Mouse (Mus musculus) midbrain, embryonic 10.5 days (tissue): ENCODE measurements at regions not wholly inside any gene's neighbourhood (a gene's known extent, or its start where the extent isn't known, plus 50 kb on each side); places are given as distances from the start of the nearest gene placed in this dataset.
"Not testable (repeated sequence)": the region's sequence is repeated elsewhere in the genome, so short reads cannot be mapped to it uniquely, and the experiment has no call there.

Experiments used
- DNase-seq: peaks from one replicate; pipeline ENCODE4 v3.0.0-alpha.2; 2017; ENCODE audit warnings: low spot score
- H3K27ac ChIP-seq: fragments of 300-500 bp; sonication (generic); replicated peaks from 2 replicates; pipeline ENCODE4 v1.5.1; 2016; ENCODE audit warnings: mild to moderate bottlenecking
- H3K27me3 ChIP-seq: fragments of 300-500 bp; sonication (generic); 2 replicates; pipeline ENCODE4 v1.6.1; 2016; ENCODE audit warnings: low read depth, mild to moderate bottlenecking; ENCODE audit not compliant: poor library complexity, severe bottlenecking
- H3K36me3 ChIP-seq: fragments of 300-500 bp; sonication (generic); 2 replicates; pipeline ENCODE4 v1.6.1; 2016; ENCODE audit warnings: mild to moderate bottlenecking, moderate library complexity
- H3K4me1 ChIP-seq: fragments of 300-500 bp; sonication (generic); 2 replicates; pipeline ENCODE4 v1.6.1; 2016
- H3K4me3 ChIP-seq: fragments of 300-500 bp; sonication (generic); 2 replicates; pipeline ENCODE4 v1.5.1; 2016; ENCODE audit warnings: mild to moderate bottlenecking, moderate library complexity
- H3K9me3 ChIP-seq: fragments of 300-500 bp; sonication (generic); replicated peaks from 2 replicates; pipeline ENCODE4 v1.6.1; 2016; ENCODE audit warnings: mild to moderate bottlenecking
- WGBS: fragments of 180-500 bp; shearing (Covaris S2); methylation state at CpG from one replicate; pipeline ENCODE4 v1.1.7; 2016; 5-methylcytosine and 5-hydroxymethylcytosine counted together

DNA sequence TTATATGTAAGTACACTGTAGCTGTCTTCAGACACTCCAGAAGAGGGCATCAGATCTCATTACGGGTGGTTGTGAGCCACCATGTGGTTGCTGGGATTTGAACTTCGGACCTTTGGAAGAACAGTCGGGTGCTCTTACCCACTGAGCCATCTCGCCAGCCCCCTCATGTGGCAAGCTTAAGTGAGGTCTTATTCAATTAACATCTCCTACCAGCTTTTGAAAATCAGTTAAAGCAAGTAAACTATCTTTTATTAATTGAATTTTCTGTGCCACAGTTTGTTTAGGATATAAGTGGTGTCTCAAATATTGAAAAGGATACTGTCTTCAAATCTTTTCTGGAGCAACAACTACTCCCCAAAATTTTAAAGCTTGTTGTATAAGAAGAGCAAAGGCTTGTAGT is 138.0 kb upstream of the Ipo5 start:
- not testable (repeated sequence) for DNase-seq, H3K27me3 ChIP-seq, H3K4me1 ChIP-seq, H3K36me3 ChIP-seq, H3K4me3 ChIP-seq, H3K9me3 ChIP-seq, H3K27ac ChIP-seq
- WGBS, result 78% methylated on average over 4 of the region's 4 CpGs

DNA sequence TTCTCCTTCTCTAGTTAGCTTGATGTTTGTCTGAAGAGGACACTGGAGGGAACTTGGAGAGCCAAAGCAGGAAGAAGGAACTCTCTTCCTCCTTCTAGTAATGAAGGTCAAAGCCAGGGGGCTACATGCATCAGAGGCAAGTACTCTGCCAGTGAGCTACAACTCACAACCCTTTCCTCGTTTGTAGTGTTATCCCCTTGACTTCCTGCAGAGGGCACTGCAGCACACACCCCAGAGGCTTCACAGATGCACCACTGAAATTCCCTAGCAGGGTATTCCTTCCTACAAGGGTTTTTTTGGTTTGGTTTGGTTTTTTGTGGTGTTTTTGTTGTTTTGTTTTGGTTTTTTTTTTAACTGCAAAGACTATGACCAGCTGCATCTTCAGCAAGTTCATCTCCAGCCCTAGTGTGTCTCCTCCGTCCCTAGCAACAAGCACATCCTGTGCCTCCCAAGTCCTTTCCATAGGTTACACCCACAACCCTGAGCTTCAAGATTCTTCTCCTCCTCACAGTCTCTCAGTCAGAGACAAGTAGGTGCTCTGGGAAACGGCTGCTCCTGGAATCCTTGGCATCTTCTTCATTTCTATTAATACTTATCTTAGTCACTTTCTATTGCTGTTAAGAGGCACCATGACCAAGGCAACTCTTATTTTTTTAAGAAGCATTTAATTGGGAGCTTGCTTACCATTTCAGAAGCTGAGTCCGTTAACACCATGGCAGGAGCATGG is 119.0 kb upstream of the Ipo5 start:
- no peaks in the 10 kb centered on the region for H3K36me3 ChIP-seq
- H3K4me3 ChIP-seq, result no peak overlapping the region
- H3K4me1 ChIP-seq, result no peaks in the 10 kb centered on the region
- 0 out of 2 replicates have a peak, but pooled peaks cover 3% of the 10 kb centered on the region for H3K9me3 ChIP-seq
- no peak overlapping the region for H3K27ac ChIP-seq
- WGBS, result 86% methylated on average over 4 of the region's 4 CpGs
- DNase-seq, result no peak
- H3K27me3 ChIP-seq, result no peaks in the 10 kb centered on the region

DNA sequence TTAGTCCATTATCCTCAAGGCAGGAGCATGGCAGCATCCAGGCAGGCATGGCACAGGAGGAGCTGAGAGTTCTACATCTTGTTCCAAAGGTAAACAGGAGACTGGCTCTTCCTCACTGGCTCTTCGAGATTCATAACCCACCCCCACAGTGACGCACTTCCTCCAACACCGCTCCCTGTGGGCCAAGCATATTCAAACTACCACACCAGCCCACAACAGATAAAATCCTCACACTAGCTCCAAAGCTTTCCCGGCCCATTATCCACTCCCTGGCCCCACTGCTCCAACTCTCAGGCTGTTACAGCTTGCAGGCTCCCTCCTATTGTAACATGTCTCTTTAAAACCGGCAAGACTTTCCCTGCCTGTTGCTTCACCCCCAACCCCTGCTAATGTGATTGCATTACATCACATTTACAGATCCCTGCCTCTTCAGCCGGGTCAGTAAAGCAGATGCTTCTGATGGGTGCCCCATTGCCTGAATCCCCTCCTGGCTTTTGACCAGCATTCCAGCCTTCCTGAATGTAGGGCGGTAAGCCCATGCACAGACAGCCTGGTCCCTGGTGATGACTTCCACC is 113.0 kb upstream of the Ipo5 start:
- peaks cover 6% of the 10 kb centered on the region for H3K4me1 ChIP-seq
- H3K27ac ChIP-seq, result no peak overlapping the region
- WGBS, result 73% methylated on average over 7 of the region's 7 CpGs
- no peak overlapping the region for H3K4me3 ChIP-seq
- peaks cover 4% of the 10 kb centered on the region; the same call in 1 of the 2 replicates for H3K36me3 ChIP-seq
- no peaks in the 10 kb centered on the region for H3K27me3 ChIP-seq
- no peak for DNase-seq
- H3K9me3 ChIP-seq, result 0 out of 2 replicates have a peak, but pooled peaks cover 3% of the 10 kb centered on the region

DNA sequence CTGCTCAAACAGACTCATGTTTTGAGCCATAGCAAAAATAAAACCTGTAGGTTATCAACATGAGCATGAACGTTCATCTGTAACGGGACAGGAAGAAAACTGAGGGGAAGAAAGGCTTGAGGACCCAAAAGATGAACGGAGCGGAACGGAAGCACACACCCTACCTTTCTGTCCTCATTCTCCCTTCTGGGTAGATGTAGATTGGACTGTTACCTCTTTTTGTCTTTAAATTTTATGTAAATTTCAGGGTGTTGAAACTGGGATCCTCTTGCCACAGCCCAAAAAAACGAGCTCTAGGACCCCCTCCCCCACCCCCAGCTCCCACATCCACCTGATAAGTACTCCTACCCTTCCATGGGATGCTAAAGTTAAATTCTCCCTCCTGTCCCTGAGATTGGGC is 107.8 kb upstream of the Ipo5 start:
- no peak for DNase-seq
- Histone ChIP-seq H3K9me3 (no peaks in the 10 kb centered on the region; the same call in 1 of the 2 replicates), H3K27ac (peak overlapping the region; percentile 84), H3K4me3 (peak overlapping the region; percentile 42), H3K27me3 (peaks cover 7% of the 10 kb centered on the region; the same call in 1 of the 2 replicates), H3K4me1 (peaks cover 40% of the 10 kb centered on the region), H3K36me3 (peaks cover 4% of the 10 kb centered on the region; the same call in 1 of the 2 replicates)
- WGBS, result 30% methylated on average over 6 of the region's 6 CpGs

DNA sequence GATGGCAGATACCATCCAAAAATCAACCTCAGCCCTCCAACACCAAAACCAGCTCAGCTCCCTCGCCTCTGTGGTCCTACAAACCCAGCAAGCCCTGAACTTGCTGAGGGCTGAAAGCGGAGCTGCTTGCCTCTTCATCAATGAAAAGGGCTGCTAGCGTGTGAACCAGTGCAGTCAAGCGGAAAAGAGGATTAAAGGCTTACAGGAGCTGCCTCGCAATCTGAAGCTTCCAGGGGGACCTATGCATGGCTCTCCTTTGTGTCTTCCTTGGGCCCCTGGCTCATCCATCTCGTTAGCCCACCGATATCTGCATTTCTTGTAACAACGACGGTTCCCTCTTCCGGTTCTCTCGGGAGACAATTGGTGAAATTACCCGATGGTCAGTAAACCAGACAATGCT is 107.3 kb upstream of the Ipo5 start:
- no peaks in the 10 kb centered on the region; the same call in 1 of the 2 replicates for H3K9me3 ChIP-seq

DNA sequence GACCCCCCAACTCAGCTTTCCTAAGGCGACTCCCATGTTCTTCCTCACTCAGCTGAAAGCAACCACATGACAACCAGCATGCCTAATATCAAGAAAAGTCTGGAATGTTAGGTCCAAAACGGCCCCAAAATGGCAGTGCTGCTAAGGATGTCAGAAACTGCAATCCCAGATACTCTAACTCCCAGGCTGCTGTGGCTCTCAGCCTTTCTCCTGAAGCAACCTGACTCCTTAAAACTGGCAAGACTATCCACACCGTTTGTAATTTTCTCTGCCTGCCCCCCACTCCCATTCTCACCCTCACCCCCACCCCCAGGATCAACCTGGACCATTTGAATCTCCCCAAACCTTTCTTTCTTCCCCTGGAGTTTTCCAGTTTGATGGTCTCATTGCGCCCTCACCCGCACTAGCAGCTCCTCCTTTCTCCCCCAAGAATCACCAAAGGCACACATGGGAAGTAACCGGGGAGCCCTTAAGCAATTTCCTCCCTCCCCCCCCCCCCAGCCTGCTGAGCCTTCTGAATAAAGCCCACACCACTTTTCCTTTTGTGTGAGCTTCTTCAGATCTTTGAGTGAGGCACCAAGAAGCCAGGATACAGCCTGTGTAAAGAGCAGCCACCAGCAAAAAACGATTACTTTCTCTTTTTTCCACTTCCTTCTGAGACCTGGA is 106.7 kb upstream of the Ipo5 start:
- peaks cover 39% of the 10 kb centered on the region for H3K4me1 ChIP-seq
- no peaks in the 10 kb centered on the region; the same call in 1 of the 2 replicates for H3K9me3 ChIP-seq
- 9% methylated on average over 7 of the region's 7 CpGs for WGBS
- peak overlapping the region; percentile 84 for H3K27ac ChIP-seq
- no peaks in the 10 kb centered on the region for H3K36me3 ChIP-seq
- DNase-seq, result peak; percentile 69
- H3K4me3 ChIP-seq, result peak overlapping the region; percentile 42
- H3K27me3 ChIP-seq, result peaks cover 7% of the 10 kb centered on the region; the same call in 1 of the 2 replicates

More for the DNA sequence above, 107.3 kb upstream of the Ipo5 start:
- H3K36me3 ChIP-seq, result peaks cover 4% of the 10 kb centered on the region; the same call in 1 of the 2 replicates
- peak overlapping the region; percentile 84 for H3K27ac ChIP-seq
- peaks cover 7% of the 10 kb centered on the region; the same call in 1 of the 2 replicates for H3K27me3 ChIP-seq
- WGBS, result 2% methylated on average over 12 of the region's 12 CpGs
- H3K4me3 ChIP-seq, result peak overlapping the region; percentile 42
- peak; percentile 92 for DNase-seq
- peaks cover 39% of the 10 kb centered on the region for H3K4me1 ChIP-seq

DNA sequence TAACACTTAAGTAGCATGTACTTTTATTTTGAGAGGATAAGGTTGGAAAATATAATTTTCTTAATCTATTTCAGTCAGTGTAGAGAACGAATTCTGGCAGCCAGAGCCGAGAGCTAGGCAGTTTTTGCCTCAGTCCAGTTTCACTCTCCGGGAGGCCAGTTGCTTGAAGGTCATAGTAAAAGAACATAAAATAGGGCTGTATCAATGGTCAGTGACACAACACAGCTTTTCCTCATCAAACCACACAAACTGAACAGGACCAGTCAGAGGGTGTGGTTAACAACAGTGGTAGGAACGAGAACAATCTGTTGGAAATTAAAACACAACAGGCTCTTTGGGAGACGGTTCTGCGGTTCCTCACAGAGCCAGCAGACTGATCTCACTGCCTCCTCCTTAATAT is 105.9 kb upstream of the Ipo5 start:
- Histone ChIP-seq H3K4me3 (no peak overlapping the region), H3K27ac (peak overlapping the region; percentile 84), H3K36me3 (no peaks in the 10 kb centered on the region), H3K4me1 (peaks cover 39% of the 10 kb centered on the region), H3K27me3 (peaks cover 7% of the 10 kb centered on the region; the same call in 1 of the 2 replicates), H3K9me3 (no peaks in the 10 kb centered on the region; the same call in 1 of the 2 replicates)
- WGBS, result 45% methylated on average over 6 of the region's 6 CpGs
- DNase-seq, result no peak

DNA sequence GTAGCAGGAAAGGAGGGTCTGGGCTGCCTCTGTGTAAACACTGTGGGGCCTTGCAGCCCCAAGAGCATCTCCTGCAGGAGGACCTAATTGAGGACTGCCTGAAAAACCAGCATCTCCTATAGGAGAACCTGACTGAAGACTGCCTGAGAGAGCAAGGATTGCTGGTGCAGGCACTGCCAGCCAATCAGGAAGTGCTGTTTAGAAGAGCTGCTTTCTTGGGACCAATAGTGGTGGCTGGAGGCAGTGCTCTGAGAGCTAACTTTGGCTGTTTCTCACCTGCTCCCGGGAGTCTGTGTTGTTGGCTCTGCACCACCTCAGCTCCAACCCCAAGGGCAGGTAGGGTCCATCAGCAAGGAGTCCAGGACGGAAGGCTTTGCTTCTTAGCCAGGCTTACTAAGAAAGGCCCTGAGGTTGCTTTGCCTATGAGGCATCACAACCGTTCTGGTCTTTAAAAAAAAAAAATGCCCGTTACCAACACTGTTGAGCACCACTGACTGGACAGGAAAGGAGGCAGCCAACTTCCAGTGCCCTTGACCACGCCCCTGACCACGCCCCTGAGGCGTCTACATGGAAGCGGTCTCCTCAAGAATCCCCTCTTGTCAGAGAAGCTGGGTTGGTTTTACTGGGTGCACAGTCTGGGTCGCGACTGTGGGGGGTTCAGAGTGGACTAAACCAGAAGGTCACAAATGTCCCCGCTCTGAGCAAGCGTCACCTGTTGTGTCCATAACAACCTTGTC is 105.0 kb upstream of the Ipo5 start:
- 51% methylated on average over 12 of the region's 12 CpGs for WGBS
- not testable (repeated sequence) for H3K9me3 ChIP-seq, H3K36me3 ChIP-seq, H3K27me3 ChIP-seq, H3K4me3 ChIP-seq, DNase-seq
- Histone ChIP-seq H3K27ac (peak overlapping the region; percentile 84), H3K4me1 (peaks cover 39% of the 10 kb centered on the region)

DNA sequence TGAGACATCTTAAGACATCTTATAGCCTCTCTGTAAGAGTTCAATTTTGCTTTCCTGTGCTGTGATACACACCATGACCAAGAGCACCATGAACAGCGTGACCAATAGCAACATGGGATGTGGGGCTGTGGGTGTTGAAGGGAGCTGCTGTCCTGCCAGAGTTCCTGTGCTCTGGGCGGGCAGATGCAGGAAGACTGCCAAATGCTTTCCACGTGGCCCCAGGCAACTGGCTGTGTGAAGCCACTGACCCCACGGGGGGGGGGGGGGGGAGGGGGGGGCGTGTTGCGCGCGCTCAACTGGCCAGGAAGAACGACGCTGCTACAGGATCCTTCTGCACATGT is 104.5 kb upstream of the Ipo5 start:
- peaks cover 7% of the 10 kb centered on the region; the same call in 1 of the 2 replicates for H3K27me3 ChIP-seq
- DNase-seq, result no peak
- 0 out of 2 replicates have a peak overlapping the region, but pooled peaks have one; percentile 84 for H3K27ac ChIP-seq
- no peaks in the 10 kb centered on the region; the same call in 1 of the 2 replicates for H3K9me3 ChIP-seq
- no peaks in the 10 kb centered on the region for H3K36me3 ChIP-seq
- peaks cover 39% of the 10 kb centered on the region for H3K4me1 ChIP-seq
- no peak overlapping the region for H3K4me3 ChIP-seq
- 63% methylated on average over 6 of the region's 10 CpGs for WGBS

DNA sequence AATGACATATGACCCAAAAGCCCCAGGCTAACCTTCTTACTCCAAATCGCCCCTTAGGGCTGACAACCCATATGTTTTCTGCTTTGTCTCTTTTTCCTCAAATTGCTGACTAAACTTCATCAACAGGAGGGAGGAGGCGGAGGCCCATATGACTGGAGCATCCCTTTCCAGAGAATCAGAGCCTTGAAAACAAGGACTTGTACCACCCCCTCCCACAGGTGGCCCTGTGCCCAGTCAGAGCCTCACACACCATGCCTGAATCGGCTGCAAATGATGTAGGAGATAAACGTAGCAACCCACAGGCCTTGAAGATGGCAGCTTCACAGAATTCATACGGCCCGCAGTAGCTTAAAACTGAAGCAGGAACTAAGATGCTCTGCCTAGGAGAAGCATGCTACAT is 101.7 kb upstream of the Ipo5 start:
- H3K36me3 ChIP-seq, result no peaks in the 10 kb centered on the region
- WGBS, result 90% methylated on average over 6 of the region's 6 CpGs
- no peak overlapping the region for H3K27ac ChIP-seq
- DNase-seq, result no peak
- no peaks in the 10 kb centered on the region; the same call in 1 of the 2 replicates for H3K9me3 ChIP-seq
- peaks cover 7% of the 10 kb centered on the region; the same call in 1 of the 2 replicates for H3K27me3 ChIP-seq
- H3K4me3 ChIP-seq, result no peak overlapping the region
- peaks cover 23% of the 10 kb centered on the region for H3K4me1 ChIP-seq

DNA sequence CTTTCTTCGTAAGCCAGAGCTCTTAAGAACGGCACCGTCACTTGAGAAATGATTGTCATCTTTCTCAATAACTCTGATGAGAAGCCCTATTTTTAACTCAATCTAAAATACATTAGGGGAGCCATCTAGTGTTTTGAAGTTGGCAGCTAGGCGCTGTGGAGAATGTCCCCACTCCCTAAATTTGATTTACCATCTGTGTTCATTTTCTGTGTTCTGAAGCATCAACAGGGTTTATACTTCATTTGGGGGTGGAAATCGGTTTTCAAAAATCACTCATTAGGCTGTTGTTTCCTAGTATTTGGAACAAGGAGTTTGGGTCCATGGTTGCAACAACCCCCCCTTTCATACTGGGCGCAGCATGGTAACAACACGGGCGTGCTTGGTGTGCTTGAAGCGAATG is 97.1 kb upstream of the Ipo5 start:
- no peaks in the 10 kb centered on the region for H3K36me3 ChIP-seq
- no peaks in the 10 kb centered on the region for H3K27me3 ChIP-seq
- H3K9me3 ChIP-seq, result no peaks in the 10 kb centered on the region
- H3K4me3 ChIP-seq, result no peak overlapping the region
- no peaks in the 10 kb centered on the region for H3K4me1 ChIP-seq
- H3K27ac ChIP-seq, result no peak overlapping the region
- DNase-seq, result no peak
- 91% methylated on average over 9 of the region's 9 CpGs for WGBS

DNA sequence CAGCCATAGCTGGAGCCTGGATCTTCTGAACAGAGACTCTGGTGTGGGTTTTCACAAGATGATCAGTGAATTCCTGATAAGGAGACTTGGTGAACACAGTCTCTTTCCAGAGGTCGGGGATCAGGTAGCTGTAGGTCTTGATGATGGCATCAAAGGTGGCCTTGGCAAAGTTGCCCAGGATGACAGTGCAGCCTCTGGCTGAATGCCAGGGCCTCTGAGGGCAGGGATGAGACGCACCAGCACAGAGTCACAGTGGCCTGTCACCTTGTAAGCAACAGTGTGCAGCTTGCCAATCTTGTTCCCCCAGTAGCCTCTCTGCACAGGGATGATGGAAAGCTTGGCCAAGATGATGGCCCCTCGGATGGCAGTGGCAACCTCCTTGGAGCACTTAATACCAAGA is 95.9 kb upstream of the Ipo5 start:
- not testable (repeated sequence) for DNase-seq, H3K27ac ChIP-seq, H3K27me3 ChIP-seq, H3K9me3 ChIP-seq, H3K36me3 ChIP-seq, H3K4me1 ChIP-seq, H3K4me3 ChIP-seq
- 87% methylated on average over 3 of the region's 3 CpGs for WGBS
